Mouse (Mus musculus): Measurements from ENCODE around the gene Cabp7.

The Cabp7 gene

DNA sequence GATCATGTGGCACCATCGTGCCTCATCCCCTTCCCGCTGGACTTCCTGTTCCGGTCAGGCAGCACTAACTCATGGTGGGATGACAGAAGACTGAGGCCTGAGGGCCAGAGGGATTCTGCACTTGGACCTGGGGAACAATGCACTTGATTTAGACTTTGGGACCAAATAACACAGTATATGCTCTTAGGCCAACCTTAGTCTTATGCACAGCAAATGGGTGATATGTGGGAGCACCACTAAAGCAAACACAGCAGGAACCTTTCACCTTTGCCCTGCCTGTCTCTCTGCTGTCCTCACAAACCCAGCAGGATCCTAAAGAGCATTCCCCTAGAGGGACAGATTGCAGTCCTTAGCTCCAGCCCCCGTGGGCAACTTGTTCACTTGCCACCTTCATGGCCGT lies 5.8 kb downstream of the Cabp7 start:
- Histone ChIP-seq H3K9me3 (ENCODE audit: low read length) (no peaks in the 10 kb centered on the region), H3K36me3 (ENCODE audit: insufficient read depth, low read length) (0 out of 2 replicates have a peak, but pooled peaks cover 4% of the 10 kb centered on the region), H3K27me3 (ENCODE audit: insufficient read depth, low read length) (peaks cover 52% of the 10 kb centered on the region), H3K4me3 (replicated peaks; ENCODE audit: low read length) (peak overlapping the region; percentile 14; the same call in 1 of the 2 replicates), H3K4me1 (replicated peaks; ENCODE audit: low read depth, low read length) (peaks cover 56% of the 10 kb centered on the region)
- no peak for TF ChIP-seq NANOG (IDR thresholded peaks at IDR 0.05; ENCODE audit: borderline replicate concordance, low read length)
- TF ChIP-seq POU5F1 (IDR thresholded peaks at IDR 0.05; ENCODE audit: borderline replicate concordance, low read length), result no peak
- TF ChIP-seq CTCF (conservative IDR thresholded peaks at IDR 0.05; ENCODE audit: low read length), result no peak

DNA sequence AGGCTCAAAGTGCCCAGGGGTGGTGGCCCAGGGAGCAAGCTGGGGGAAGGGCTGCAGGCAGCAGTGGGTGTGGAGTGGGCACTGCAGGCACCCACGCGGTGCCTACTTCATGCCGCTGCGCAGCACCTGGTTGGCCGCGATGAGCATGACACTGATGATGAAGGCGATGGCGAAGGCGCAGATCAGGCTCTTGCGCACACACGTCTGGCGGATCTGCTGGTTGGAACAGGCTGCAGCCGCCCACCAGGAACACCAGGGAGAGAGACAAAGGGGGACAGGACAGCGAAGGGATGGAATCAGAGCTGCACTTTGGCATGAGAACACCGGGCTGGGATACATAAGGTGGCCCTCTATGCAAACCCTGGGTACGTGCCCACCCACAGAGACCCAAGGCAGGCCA lies 7.9 kb downstream of the Cabp7 start:
- H3K4me3 ChIP-seq (replicated peaks; ENCODE audit: low read length), result peak overlapping the region; percentile 61
- peaks cover 31% of the 10 kb centered on the region for H3K27me3 ChIP-seq (ENCODE audit: insufficient read depth, low read length)
- H3K9me3 ChIP-seq (ENCODE audit: low read length), result no peaks in the 10 kb centered on the region
- TF ChIP-seq CTCF (conservative IDR thresholded peaks at IDR 0.05; ENCODE audit: low read length) (no peak), NANOG (IDR thresholded peaks at IDR 0.05; ENCODE audit: borderline replicate concordance, low read length) (no peak), POU5F1 (IDR thresholded peaks at IDR 0.05; ENCODE audit: borderline replicate concordance, low read length) (no peak)
- H3K4me1 ChIP-seq (replicated peaks; ENCODE audit: low read depth, low read length), result peaks cover 61% of the 10 kb centered on the region
- H3K36me3 ChIP-seq (ENCODE audit: insufficient read depth, low read length), result 0 out of 2 replicates have a peak, but pooled peaks cover 4% of the 10 kb centered on the region

DNA sequence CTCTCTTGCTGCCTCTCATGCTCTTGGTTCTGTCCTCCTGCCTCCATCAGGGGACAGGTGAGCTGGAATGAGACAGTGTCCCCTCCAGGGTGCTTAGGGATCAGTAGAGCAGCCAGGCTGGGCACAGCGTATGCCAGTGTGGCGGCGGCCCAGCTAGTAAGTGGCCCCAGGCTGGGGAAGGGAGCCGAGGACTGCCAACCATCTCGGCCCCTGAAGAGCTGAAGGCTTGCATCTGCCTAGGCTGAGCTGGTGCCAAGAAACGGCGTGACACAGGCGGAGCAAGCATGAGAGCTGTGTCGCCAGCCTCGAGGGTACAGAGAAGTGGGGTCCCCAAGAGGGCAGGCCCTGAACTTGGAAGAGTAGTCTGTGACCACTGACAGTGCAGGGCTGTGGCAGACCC lies 8.9 kb downstream of the Cabp7 start:
- Histone ChIP-seq H3K4me1 (replicated peaks; ENCODE audit: low read depth, low read length) (peaks cover 61% of the 10 kb centered on the region), H3K9me3 (ENCODE audit: low read length) (no peaks in the 10 kb centered on the region), H3K4me3 (replicated peaks; ENCODE audit: low read length) (peak overlapping the region; percentile 61), H3K27me3 (ENCODE audit: insufficient read depth, low read length) (peaks cover 21% of the 10 kb centered on the region), H3K36me3 (ENCODE audit: insufficient read depth, low read length) (peaks cover 4% of the 10 kb centered on the region; the same call in 1 of the 2 replicates)
- TF ChIP-seq CTCF (conservative IDR thresholded peaks at IDR 0.05; ENCODE audit: low read length), result no peak
- TF ChIP-seq NANOG (IDR thresholded peaks at IDR 0.05; ENCODE audit: borderline replicate concordance, low read length), result no peak
- TF ChIP-seq POU5F1 (IDR thresholded peaks at IDR 0.05; ENCODE audit: borderline replicate concordance, low read length), result no peak

DNA sequence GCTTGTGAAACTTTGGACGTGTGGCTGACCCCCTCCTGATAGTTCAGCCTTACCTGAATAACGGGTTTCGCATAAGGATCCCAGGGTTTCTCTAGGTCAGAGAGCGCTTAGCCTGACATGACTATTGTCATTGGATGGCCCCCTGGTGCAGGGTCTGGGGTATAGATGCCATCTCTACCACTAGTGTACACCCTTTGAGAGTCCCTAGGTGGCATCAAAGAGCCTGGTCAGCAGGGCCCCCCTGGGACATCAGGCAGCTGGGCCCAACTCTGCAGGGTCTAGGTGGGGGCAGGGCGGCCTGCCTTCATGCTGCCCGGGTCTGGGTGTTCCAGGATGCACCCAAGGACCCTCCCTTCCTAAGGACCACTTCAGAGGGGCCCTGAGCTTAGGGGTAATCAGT lies 10.2 kb downstream of the Cabp7 start:
- H3K4me3 ChIP-seq (replicated peaks; ENCODE audit: low read length), result peak overlapping the region; percentile 52

GRCm38 (mm10) chr11:4734179-4734578 lies 12.4 kb downstream of the Cabp7 start:
- Histone ChIP-seq H3K4me3 (replicated peaks; ENCODE audit: low read length) (peak overlapping the region; percentile 52), H3K36me3 (ENCODE audit: insufficient read depth, low read length) (peaks cover 29% of the 10 kb centered on the region), H3K9me3 (ENCODE audit: low read length) (no peaks in the 10 kb centered on the region), H3K4me1 (replicated peaks; ENCODE audit: low read depth, low read length) (peaks cover 74% of the 10 kb centered on the region), H3K27me3 (ENCODE audit: insufficient read depth, low read length) (peaks cover 6% of the 10 kb centered on the region)
- TF ChIP-seq NANOG (IDR thresholded peaks at IDR 0.05; ENCODE audit: borderline replicate concordance, low read length) (no peak), POU5F1 (IDR thresholded peaks at IDR 0.05; ENCODE audit: borderline replicate concordance, low read length) (no peak), CTCF (conservative IDR thresholded peaks at IDR 0.05; ENCODE audit: low read length) (no peak)

More for the DNA sequence above, 10.2 kb downstream of the Cabp7 start:
- no peaks in the 10 kb centered on the region for H3K9me3 ChIP-seq (ENCODE audit: low read length)
- peaks cover 7% of the 10 kb centered on the region for H3K27me3 ChIP-seq (ENCODE audit: insufficient read depth, low read length)
- TF ChIP-seq NANOG (IDR thresholded peaks at IDR 0.05; ENCODE audit: borderline replicate concordance, low read length), result no peak
- no peak for TF ChIP-seq POU5F1 (IDR thresholded peaks at IDR 0.05; ENCODE audit: borderline replicate concordance, low read length)
- TF ChIP-seq CTCF (conservative IDR thresholded peaks at IDR 0.05; ENCODE audit: low read length), result no peak
- peaks cover 66% of the 10 kb centered on the region for H3K4me1 ChIP-seq (replicated peaks; ENCODE audit: low read depth, low read length)
- peaks cover 16% of the 10 kb centered on the region for H3K36me3 ChIP-seq (ENCODE audit: insufficient read depth, low read length)

DNA sequence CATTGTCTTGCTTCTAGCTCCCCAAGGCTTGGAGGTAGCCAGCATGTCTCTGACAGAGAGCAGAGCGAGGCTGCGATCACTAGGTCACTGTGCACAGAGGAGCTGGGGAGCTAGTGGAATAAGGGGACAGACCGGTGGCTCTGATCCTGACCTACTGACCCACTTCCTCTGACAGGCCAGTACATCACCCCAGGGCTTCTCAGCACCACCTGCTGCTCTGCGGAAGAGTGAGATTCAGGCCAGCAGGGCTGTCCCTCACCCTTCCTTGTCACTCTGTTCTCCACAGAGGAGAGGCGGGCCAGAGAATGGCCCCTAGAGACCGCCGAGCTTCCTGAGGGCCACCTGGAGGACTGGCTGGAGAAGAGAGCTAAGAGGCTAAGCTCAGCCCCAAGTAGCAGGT lies 14.8 kb downstream of the Cabp7 start:
- no peaks in the 10 kb centered on the region for H3K9me3 ChIP-seq (ENCODE audit: low read length)
- no peak overlapping the region for H3K4me3 ChIP-seq (replicated peaks; ENCODE audit: low read length)
- peaks cover 25% of the 10 kb centered on the region for H3K36me3 ChIP-seq (ENCODE audit: insufficient read depth, low read length)
- TF ChIP-seq POU5F1 (IDR thresholded peaks at IDR 0.05; ENCODE audit: borderline replicate concordance, low read length), result no peak
- no peak for TF ChIP-seq NANOG (IDR thresholded peaks at IDR 0.05; ENCODE audit: borderline replicate concordance, low read length)
- TF ChIP-seq CTCF (conservative IDR thresholded peaks at IDR 0.05; ENCODE audit: low read length), result no peak
- H3K4me1 ChIP-seq (replicated peaks; ENCODE audit: low read depth, low read length), result peaks cover 64% of the 10 kb centered on the region
- no peaks in the 10 kb centered on the region for H3K27me3 ChIP-seq (ENCODE audit: insufficient read depth, low read length)

DNA sequence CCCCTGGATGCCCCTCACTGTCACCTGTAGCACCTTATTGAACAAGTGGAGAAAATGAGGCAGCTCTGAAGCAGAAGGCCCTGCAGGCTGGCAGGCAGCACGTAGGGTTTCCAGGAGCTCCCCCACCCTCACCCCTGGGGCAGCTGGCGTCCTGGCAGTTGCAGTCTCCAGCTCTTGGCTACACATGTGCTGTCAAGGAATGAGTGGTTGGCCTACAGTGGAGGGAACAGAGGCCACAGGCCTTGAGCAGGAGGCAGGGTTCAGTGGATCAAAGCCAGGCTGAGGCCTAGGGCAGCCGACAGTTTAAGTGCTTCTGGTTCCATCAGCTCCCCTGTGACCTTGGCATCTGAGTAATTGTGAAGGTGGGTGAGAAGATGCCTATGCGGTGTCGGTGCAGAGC lies 15.7 kb downstream of the Cabp7 start:
- Histone ChIP-seq H3K4me1 (replicated peaks; ENCODE audit: low read depth, low read length) (peaks cover 61% of the 10 kb centered on the region), H3K4me3 (replicated peaks; ENCODE audit: low read length) (no peak overlapping the region), H3K36me3 (ENCODE audit: insufficient read depth, low read length) (peaks cover 33% of the 10 kb centered on the region), H3K27me3 (ENCODE audit: insufficient read depth, low read length) (no peaks in the 10 kb centered on the region), H3K9me3 (ENCODE audit: low read length) (no peaks in the 10 kb centered on the region)
- TF ChIP-seq CTCF (conservative IDR thresholded peaks at IDR 0.05; ENCODE audit: low read length), result no peak
- TF ChIP-seq POU5F1 (IDR thresholded peaks at IDR 0.05; ENCODE audit: borderline replicate concordance, low read length), result no peak
- TF ChIP-seq NANOG (IDR thresholded peaks at IDR 0.05; ENCODE audit: borderline replicate concordance, low read length), result no peak

- Histone ChIP-seq H3K4me3 (replicated peaks; ENCODE audit: low read length) (no peak overlapping the region), H3K27me3 (ENCODE audit: insufficient read depth, low read length) (no peaks in the 10 kb centered on the region)
These were observed 16.5 kb downstream of the Cabp7 start for GRCm38 (mm10) chr11:4730096-4730495.

GRCm38 (mm10) chr11:4729603-4730002 lies 17.0 kb downstream of the Cabp7 start:
- no peaks in the 10 kb centered on the region for H3K27me3 ChIP-seq (ENCODE audit: insufficient read depth, low read length)
- no peak for TF ChIP-seq POU5F1 (IDR thresholded peaks at IDR 0.05; ENCODE audit: borderline replicate concordance, low read length)
- TF ChIP-seq CTCF (conservative IDR thresholded peaks at IDR 0.05; ENCODE audit: low read length), result no peak
- TF ChIP-seq NANOG (IDR thresholded peaks at IDR 0.05; ENCODE audit: borderline replicate concordance, low read length), result no peak

More at GRCm38 (mm10) chr11:4730096-4730495, 16.5 kb downstream of the Cabp7 start:
- H3K36me3 ChIP-seq (ENCODE audit: insufficient read depth, low read length), result peaks cover 41% of the 10 kb centered on the region
- H3K4me1 ChIP-seq (replicated peaks; ENCODE audit: low read depth, low read length), result peaks cover 52% of the 10 kb centered on the region
- TF ChIP-seq NANOG (IDR thresholded peaks at IDR 0.05; ENCODE audit: borderline replicate concordance, low read length) (no peak), POU5F1 (IDR thresholded peaks at IDR 0.05; ENCODE audit: borderline replicate concordance, low read length) (no peak), CTCF (conservative IDR thresholded peaks at IDR 0.05; ENCODE audit: low read length) (no peak)
- no peaks in the 10 kb centered on the region for H3K9me3 ChIP-seq (ENCODE audit: low read length)

More at GRCm38 (mm10) chr11:4729603-4730002, 17.0 kb downstream of the Cabp7 start:
- Histone ChIP-seq H3K4me3 (replicated peaks; ENCODE audit: low read length) (no peak overlapping the region), H3K4me1 (replicated peaks; ENCODE audit: low read depth, low read length) (peaks cover 47% of the 10 kb centered on the region), H3K36me3 (ENCODE audit: insufficient read depth, low read length) (peaks cover 46% of the 10 kb centered on the region), H3K9me3 (ENCODE audit: low read length) (no peaks in the 10 kb centered on the region)

Data from E14TG2a.4 (cell line).